Mouse (Mus musculus) brain, embryonic 14.5 days (tissue): ENCODE results near the gene Rheb. TPM values are rescaled to one million over a fixed set of nuclear protein-coding genes. Genes with fewer than 3 reads are reported as not detected.
A peak's percentile ranks its signal among the peaks of the same experiment; 100 is the strongest.
"Not testable (repeated sequence)": the region's sequence is repeated elsewhere in the genome, so short reads cannot be mapped to it uniquely, and the experiment has no call there.

Experiments used
- DNase-seq: peaks from one replicate; pipeline ENCODE4 v3.0.0-alpha.2; 2011; ENCODE audit warnings: low read depth
- CTCF ChIP-seq: fragments of 200-500 bp; IDR thresholded peaks from 2 replicates; pipeline ENCODE4 v1.5.1; 2012; ENCODE audit warnings: inconsistent platforms, mild to moderate bottlenecking, moderate library complexity, borderline replicate concordance; ENCODE audit not compliant: insufficient read depth, insufficient read length; ENCODE audit errors: extremely low read depth
- POLR2A ChIP-seq: fragments of 200-500 bp; IDR thresholded peaks from 2 replicates; pipeline ENCODE4 v1.6.1; 2012; ENCODE audit warnings: mild to moderate bottlenecking, inconsistent platforms, borderline replicate concordance; ENCODE audit not compliant: poor library complexity, insufficient read depth, insufficient read length, severe bottlenecking; ENCODE audit errors: extremely low read depth
- polyA plus RNA-seq: library from polyadenylated mRNA; depleted of rRNA; stranded (reverse); fragments of >200 nt; gene quantifications from 2 replicates; pipeline ENCODE4 v1.2.3, GENCODE M21; 2012

Rheb gene
- polyA plus RNA-seq, 1 experiment: 80.5 TPM

GRCm38 (mm10) chr5:24827173-24827572, 15.3 kb downstream of the Rheb start:
- no peak for DNase-seq
- TF ChIP-seq POLR2A (no peak), CTCF (no peak)

GRCm38 (mm10) chr5:24826056-24826770, 16.2 kb downstream of the Rheb start:
- no peak for TF ChIP-seq POLR2A
- TF ChIP-seq CTCF: no peak
- DNase-seq: no peak

- TF ChIP-seq POLR2A (no peak), CTCF (no peak)
- DNase-seq: no peak
These were observed 16.9 kb downstream of the Rheb start for GRCm38 (mm10) chr5:24825365-24826055.

- DNase-seq: no peak
- TF ChIP-seq CTCF (no peak), POLR2A (no peak)
These were observed 18.5 kb downstream of the Rheb start for GRCm38 (mm10) chr5:24823864-24824405.

GRCm38 (mm10) chr5:24822781-24823180, 19.6 kb downstream of the Rheb start:
- no peak for DNase-seq

GRCm38 (mm10) chr5:24822231-24822630, 20.2 kb downstream of the Rheb start:
- DNase-seq: not testable (repeated sequence)

More at GRCm38 (mm10) chr5:24822781-24823180, 19.6 kb downstream of the Rheb start:
- TF ChIP-seq POLR2A: no peak
- TF ChIP-seq CTCF: no peak

GRCm38 (mm10) chr5:24821403-24821841, 21.0 kb downstream of the Rheb start:
- no peak for TF ChIP-seq POLR2A
- no peak for TF ChIP-seq CTCF
- DNase-seq: no peak

GRCm38 (mm10) chr5:24820627-24821026, 21.8 kb downstream of the Rheb start:
- DNase-seq: peak; percentile 56
- TF ChIP-seq POLR2A (no peak), CTCF (no peak)

- DNase-seq: no peak
These were observed 25.2 kb downstream of the Rheb start for GRCm38 (mm10) chr5:24817191-24817590.

GRCm38 (mm10) chr5:24813946-24814345, 28.5 kb downstream of the Rheb start:
- DNase-seq: no peak
- no peak for TF ChIP-seq POLR2A
- no peak for TF ChIP-seq CTCF

More at GRCm38 (mm10) chr5:24817191-24817590, 25.2 kb downstream of the Rheb start:
- no peak for TF ChIP-seq POLR2A
- TF ChIP-seq CTCF: no peak

- TF ChIP-seq POLR2A (no peak), CTCF (no peak)
- no peak for DNase-seq
These were observed 29.4 kb downstream of the Rheb start for GRCm38 (mm10) chr5:24813005-24813404.
